Mouse (Mus musculus) kidney, adult 2 months (tissue): Measurements from ENCODE around the gene Glb1l. TPM values are rescaled to one million over a fixed set of nuclear protein-coding genes. Genes with fewer than 3 reads are reported as not detected.
A peak's percentile ranks its signal among the peaks of the same experiment; 100 is the strongest.
"Not testable (repeated sequence)": the region's sequence is repeated elsewhere in the genome, so short reads cannot be mapped to it uniquely, and the experiment has no call there.

Experiments
- DNase-seq: peaks from one replicate; pipeline ENCODE4 v3.0.0; 2021
- H3K27ac ChIP-seq: fragments of 200-500 bp; 2 replicates; pipeline ENCODE4 v1.5.1; 2012; ENCODE audit warnings: low read depth, low read length, control low read depth, inconsistent platforms; ENCODE audit not compliant: insufficient read depth
- H3K27me3 ChIP-seq: fragments of 200-500 bp; replicated peaks from 2 replicates; pipeline ENCODE4 v1.6.1; 2012; ENCODE audit warnings: mild to moderate bottlenecking, moderate library complexity, low read length, inconsistent platforms; ENCODE audit not compliant: control insufficient read depth, insufficient read depth
- H3K36me3 ChIP-seq: fragments of 200-500 bp; 2 replicates; pipeline ENCODE4 v1.6.1; 2012; ENCODE audit warnings: mild to moderate bottlenecking, moderate library complexity, low read length, inconsistent platforms; ENCODE audit not compliant: control insufficient read depth, insufficient read depth
- H3K4me1 ChIP-seq: fragments of 200-500 bp; 2 replicates; pipeline ENCODE4 v1.6.1; 2011; ENCODE audit warnings: low read length; ENCODE audit not compliant: control insufficient read depth, insufficient read depth
- H3K4me3 ChIP-seq: fragments of 200-500 bp; 2 replicates; pipeline ENCODE4 v1.5.1; 2011; ENCODE audit warnings: mild to moderate bottlenecking, low read depth, low read length, control low read depth; ENCODE audit not compliant: insufficient read depth
- CTCF ChIP-seq: fragments of 200-500 bp; conservative IDR thresholded peaks from 2 replicates; pipeline ENCODE4 v1.5.1; 2011; ENCODE audit warnings: low read depth, mild to moderate bottlenecking, control low read depth, low read length, moderate library complexity, mixed read lengths; ENCODE audit not compliant: insufficient read depth, insufficient read length
- POLR2A ChIP-seq: fragments of 200-500 bp; IDR thresholded peaks from one replicate; pipeline ENCODE4 v1.6.1; 2011; ENCODE audit warnings: low read depth, low read length, control low read depth
- WGBS: fragments of 180-500 bp; shearing (Covaris S2); methylation state at CpG from one replicate; pipeline ENCODE4 v1.1.7; 2018; 5-methylcytosine and 5-hydroxymethylcytosine counted together
- polyA plus RNA-seq: library from polyadenylated mRNA; depleted of rRNA; stranded (reverse); fragments of >200 nt; gene quantifications from 2 replicates; pipeline ENCODE4 v1.2.3, GENCODE M21; 2012

The Glb1l gene
- polyA plus RNA-seq, 1 experiment = 118 TPM

DNA sequence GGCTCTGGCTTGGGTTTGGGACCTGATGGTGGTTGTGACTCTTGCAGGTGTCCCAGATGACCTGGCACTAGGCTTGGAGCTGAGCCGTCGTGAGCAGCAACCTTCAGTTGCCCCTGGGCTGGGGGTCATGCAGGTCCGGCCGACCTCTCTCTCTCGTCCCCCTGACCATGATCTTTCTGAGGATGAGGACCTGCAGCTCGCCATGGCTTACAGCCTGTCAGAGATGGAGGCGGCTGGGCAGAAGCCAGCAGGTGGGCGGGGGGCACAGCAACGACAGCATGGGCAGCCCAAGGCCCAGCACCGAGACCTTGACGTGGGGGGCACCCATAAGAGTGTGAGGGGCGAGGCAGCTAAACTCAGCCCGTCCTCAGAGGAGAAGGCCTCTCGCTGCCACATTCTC, 32.8 kb upstream of the Glb1l start:
- 92% methylated on average over 14 of the region's 14 CpGs for WGBS
- DNase-seq = no peak
- Histone ChIP-seq H3K4me3 (no peak overlapping the region), H3K27ac (no peak overlapping the region), H3K4me1 (no peaks in the 10 kb centered on the region), H3K27me3 (no peaks in the 10 kb centered on the region), H3K36me3 (no peaks in the 10 kb centered on the region; the same call in 1 of the 2 replicates)
- TF ChIP-seq CTCF (no peak), POLR2A (no peak)

- no peak overlapping the region for H3K27ac ChIP-seq
- 85% methylated on average over 10 of the region's 10 CpGs for WGBS
- no peak for TF ChIP-seq CTCF
- TF ChIP-seq POLR2A = no peak
- no peak for DNase-seq
- H3K4me1 ChIP-seq = peaks cover 12% of the 10 kb centered on the region
- no peaks in the 10 kb centered on the region for H3K27me3 ChIP-seq
- no peaks in the 10 kb centered on the region; the same call in 1 of the 2 replicates for H3K36me3 ChIP-seq
- no peak overlapping the region for H3K4me3 ChIP-seq
Observed at GRCm38 (mm10) chr1:75239591-75239990, 29.0 kb upstream of the Glb1l start.

DNA sequence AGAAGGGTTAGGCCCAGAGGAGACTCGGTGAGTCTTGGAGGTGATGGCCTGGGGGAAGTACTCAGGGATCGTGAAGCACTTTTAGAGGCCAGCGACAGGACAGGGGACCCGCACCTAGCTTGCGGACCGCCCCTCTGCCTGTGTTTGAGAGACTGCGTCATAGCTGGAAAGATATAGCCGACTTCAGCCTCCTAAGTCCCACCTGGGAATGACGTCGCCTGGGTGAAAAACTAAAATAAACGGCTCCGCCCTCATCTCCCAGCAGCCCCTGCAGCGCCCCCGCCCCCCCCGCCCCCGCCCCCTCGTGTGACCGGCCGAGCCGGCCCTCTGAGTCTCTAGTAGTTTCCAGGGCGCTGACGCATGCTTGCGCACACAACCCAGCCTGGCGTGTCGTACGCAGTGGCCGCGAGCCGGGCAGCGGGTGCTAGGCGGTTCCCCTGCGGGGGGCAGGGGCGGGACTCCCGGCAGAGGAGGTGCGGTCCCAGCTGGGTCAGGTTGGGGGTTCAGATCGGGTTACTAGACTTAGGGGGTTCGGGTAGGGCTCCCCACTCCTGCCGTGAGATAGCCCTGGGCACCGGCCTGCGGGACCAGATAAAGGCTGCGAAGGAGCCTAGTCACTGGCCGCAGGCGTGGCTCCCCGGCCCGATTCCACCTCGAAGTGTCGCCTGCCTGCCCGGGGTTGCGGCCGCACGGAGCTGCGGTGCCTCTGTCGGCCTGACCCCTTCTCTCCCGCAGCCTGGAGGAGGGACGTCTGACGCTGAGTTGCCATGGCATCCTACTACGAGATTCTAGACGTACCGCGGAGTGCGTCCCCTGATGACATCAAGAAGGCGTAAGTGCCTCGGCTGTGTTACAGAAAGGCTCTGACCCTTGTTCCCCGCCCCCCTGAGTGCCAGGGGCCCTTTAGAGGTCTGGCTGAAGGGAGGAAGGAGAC, 25.8 kb upstream of the Glb1l start, which contains the start of gene Dnajb2:
Gene Dnajb2 (plus strand): TSS at position 290 of the 934 bp plus-strand sequence.
- WGBS = under 1% methylated on average over 64 of the region's 64 CpGs

DNA sequence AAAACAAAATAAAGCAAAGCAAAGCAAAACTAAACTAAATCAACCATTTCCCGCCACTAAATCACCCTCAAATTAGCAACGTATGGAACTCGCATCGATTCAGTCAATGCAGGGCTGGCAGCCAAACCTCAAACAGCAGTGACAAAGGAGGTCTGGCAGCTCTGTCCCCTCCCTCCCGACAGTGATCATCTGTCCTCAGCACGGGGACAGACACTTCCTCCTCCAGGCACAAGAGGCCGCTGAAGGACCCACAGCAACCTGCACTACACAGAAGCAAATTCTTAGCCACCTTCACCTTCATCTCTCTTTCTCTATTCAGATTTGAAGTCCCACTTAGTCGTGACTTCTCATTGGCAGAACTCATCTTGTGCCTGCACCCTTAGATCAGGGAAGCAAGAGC, 24.0 kb upstream of the Glb1l start:
- Histone ChIP-seq H3K36me3 (no peaks in the 10 kb centered on the region), H3K27ac (peak overlapping the region; percentile 26; the same call in 1 of the 2 replicates), H3K4me1 (peaks cover 12% of the 10 kb centered on the region), H3K4me3 (peak overlapping the region; percentile 32; the same call in 1 of the 2 replicates), H3K27me3 (no peaks in the 10 kb centered on the region)
- no peak for TF ChIP-seq POLR2A
- peak; percentile 81 for TF ChIP-seq CTCF
- DNase-seq = peak; percentile 82
- 2% methylated on average over 8 of the region's 8 CpGs for WGBS

More for the DNA sequence above, 25.8 kb upstream of the Glb1l start, which contains the start of gene Dnajb2:
- peak; percentile 96 for DNase-seq
- H3K36me3 ChIP-seq = no peaks in the 10 kb centered on the region; the same call in 1 of the 2 replicates
- peak within 1 kb of the TSS; percentile 83 for H3K4me3 ChIP-seq
- TF ChIP-seq CTCF (no peak), POLR2A (peak; percentile 69)
- H3K4me1 ChIP-seq = peaks cover 12% of the 10 kb centered on the region
- H3K27me3 ChIP-seq = no peaks in the 10 kb centered on the region
- H3K27ac ChIP-seq = peak within 1 kb of the TSS; percentile 100

- H3K4me1 ChIP-seq = peaks cover 12% of the 10 kb centered on the region
- H3K27me3 ChIP-seq = not testable (repeated sequence)
- WGBS = 72% methylated on average over 4 of the region's 4 CpGs
Observed at GRCm38 (mm10) chr1:75232489-75232888, 21.9 kb upstream of the Glb1l start.

GRCm38 (mm10) chr1:75231664-75232152, 21.1 kb upstream of the Glb1l start, which contains the start of gene A630095N17Rik:
TSS of gene A630095N17Rik (minus strand) at chr1:75232102.
- Histone ChIP-seq H3K4me3 (no peak within 1 kb of the TSS), H3K36me3 (no peaks in the 10 kb centered on the region), H3K4me1 (peaks cover 7% of the 10 kb centered on the region), H3K27me3 (no peaks in the 10 kb centered on the region), H3K27ac (no peak within 1 kb of the TSS)
- DNase-seq = no peak
- no peak for TF ChIP-seq POLR2A
- TF ChIP-seq CTCF = no peak
- 80% methylated on average over 5 of the region's 5 CpGs for WGBS

More at GRCm38 (mm10) chr1:75232489-75232888, 21.9 kb upstream of the Glb1l start:
- DNase-seq, H3K27ac ChIP-seq, H3K36me3 ChIP-seq, H3K4me3 ChIP-seq: not testable (repeated sequence)
- 0 out of 2 replicates have a peak, but pooled peaks have one; percentile 1 for TF ChIP-seq CTCF

- DNase-seq = no peak
- Histone ChIP-seq H3K4me3 (no peak overlapping the region), H3K27me3 (no peaks in the 10 kb centered on the region), H3K36me3 (no peaks in the 10 kb centered on the region), H3K27ac (no peak overlapping the region), H3K4me1 (peaks cover 7% of the 10 kb centered on the region)
- TF ChIP-seq CTCF = no peak
- no peak for TF ChIP-seq POLR2A
- 75% methylated on average over 4 of the region's 4 CpGs for WGBS
Observed at GRCm38 (mm10) chr1:75231224-75231623, 20.6 kb upstream of the Glb1l start.
